Mouse (Mus musculus) MN1 (cell line): Measurements from ENCODE around the gene Crybg3.
"Not testable (repeated sequence)": the region's sequence is repeated elsewhere in the genome, so short reads cannot be mapped to it uniquely, and the experiment has no call there.

ENCODE experiments used
- DNase-seq: peaks from one replicate; pipeline ENCODE4 v3.0.0-alpha.2; 2016; ENCODE audit warnings: low spot score

Gene Crybg3

GRCm38 (mm10) chr16:59531243-59531642 lies 69.5 kb downstream of the Crybg3 start:
- DNase-seq: no peak

- no peak for DNase-seq
Measured at GRCm38 (mm10) chr16:59529570-59529969, 71.2 kb downstream of the Crybg3 start.

GRCm38 (mm10) chr16:59526939-59527338 lies 73.8 kb downstream of the Crybg3 start:
- DNase-seq: no peak

GRCm38 (mm10) chr16:59521752-59522423 lies 78.9 kb downstream of the Crybg3 start:
- DNase-seq: no peak

- DNase-seq: no peak
Measured at GRCm38 (mm10) chr16:59517447-59518219, 83.1 kb downstream of the Crybg3 start.

GRCm38 (mm10) chr16:59516965-59517364 lies 83.8 kb downstream of the Crybg3 start:
- no peak for DNase-seq

GRCm38 (mm10) chr16:59515169-59515568 lies 85.6 kb downstream of the Crybg3 start:
- no peak for DNase-seq

GRCm38 (mm10) chr16:59509830-59510229 lies 90.9 kb downstream of the Crybg3 start:
- DNase-seq: no peak

- no peak for DNase-seq
Measured at GRCm38 (mm10) chr16:59499180-59499579, 101.6 kb downstream of the Crybg3 start.

GRCm38 (mm10) chr16:59497947-59498346 lies 102.8 kb downstream of the Crybg3 start:
- DNase-seq: no peak

- no peak for DNase-seq
Measured at GRCm38 (mm10) chr16:59493199-59493598, 107.6 kb downstream of the Crybg3 start.

GRCm38 (mm10) chr16:59487975-59488548 lies 112.7 kb downstream of the Crybg3 start:
- no peak for DNase-seq

- no peak for DNase-seq
Measured at GRCm38 (mm10) chr16:59487239-59487638, 113.5 kb downstream of the Crybg3 start.

- no peak for DNase-seq
Measured at GRCm38 (mm10) chr16:59477955-59478354, 122.8 kb downstream of the Crybg3 start.

- DNase-seq: peak; percentile 58
Measured at GRCm38 (mm10) chr16:59474788-59475187, 126.0 kb downstream of the Crybg3 start.

- DNase-seq: no peak
Measured at GRCm38 (mm10) chr16:59472546-59472945, 128.2 kb downstream of the Crybg3 start.

- DNase-seq: peak; percentile 83
Measured at GRCm38 (mm10) chr16:59471637-59472278, 129.0 kb downstream of the Crybg3 start, which contains the start of gene Riox2. Gene Riox2 (plus strand): TSS chr16:59471775.

- no peak for DNase-seq
Measured at GRCm38 (mm10) chr16:59469846-59470245, 130.9 kb downstream of the Crybg3 start.

- no peak for DNase-seq
Measured at GRCm38 (mm10) chr16:59463973-59464372, 136.8 kb downstream of the Crybg3 start.

- no peak for DNase-seq
Measured at GRCm38 (mm10) chr16:59463567-59463966, 137.2 kb downstream of the Crybg3 start.

GRCm38 (mm10) chr16:59459259-59459861 lies 141.4 kb downstream of the Crybg3 start:
- DNase-seq: not testable (repeated sequence)

GRCm38 (mm10) chr16:59451813-59452212 lies 149.0 kb downstream of the Crybg3 start:
- no peak for DNase-seq
